Mouse (Mus musculus) urinary bladder, postnatal 4 days (tissue): ENCODE data around the gene Bri3.

Source experiments
- DNase-seq, 2 experiments: peaks; one replicate each; pipeline ENCODE4 v3.0.0; 2021 to 2022; ENCODE audit warnings: low spot score in 2 of 2

The Bri3 gene

DNA sequence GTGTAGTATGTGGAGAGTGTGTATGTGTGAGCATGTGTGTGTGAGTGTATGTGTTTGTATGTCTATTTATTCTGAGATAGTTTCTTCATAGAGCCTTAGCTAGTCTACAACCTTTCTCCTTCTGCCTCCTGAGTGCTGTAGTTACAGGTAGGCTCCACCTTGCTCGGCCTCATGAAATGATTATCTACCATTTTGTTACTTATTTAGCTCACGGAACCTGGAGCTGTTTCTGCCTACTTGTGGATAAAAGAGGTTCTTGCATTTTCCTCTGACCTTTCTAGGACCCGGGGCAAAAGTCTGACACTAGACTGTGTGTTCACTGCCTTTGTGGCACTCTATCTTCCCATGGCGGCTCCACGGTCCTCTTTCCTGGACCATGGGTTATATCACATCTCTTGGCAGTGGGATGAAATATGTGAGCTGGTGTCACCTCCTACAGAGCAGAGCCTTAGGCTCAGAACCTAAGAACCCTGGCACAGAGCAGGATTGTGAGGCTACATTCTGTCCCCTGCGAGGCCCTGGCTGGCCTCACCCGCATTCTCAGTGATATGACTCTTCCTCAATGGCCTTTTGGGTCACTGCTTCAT lies at the start of gene Bri3:
TSS of gene Bri3 (plus strand) at position 537 of the 587 bp plus-strand sequence.
- no peak for DNase-seq

DNA sequence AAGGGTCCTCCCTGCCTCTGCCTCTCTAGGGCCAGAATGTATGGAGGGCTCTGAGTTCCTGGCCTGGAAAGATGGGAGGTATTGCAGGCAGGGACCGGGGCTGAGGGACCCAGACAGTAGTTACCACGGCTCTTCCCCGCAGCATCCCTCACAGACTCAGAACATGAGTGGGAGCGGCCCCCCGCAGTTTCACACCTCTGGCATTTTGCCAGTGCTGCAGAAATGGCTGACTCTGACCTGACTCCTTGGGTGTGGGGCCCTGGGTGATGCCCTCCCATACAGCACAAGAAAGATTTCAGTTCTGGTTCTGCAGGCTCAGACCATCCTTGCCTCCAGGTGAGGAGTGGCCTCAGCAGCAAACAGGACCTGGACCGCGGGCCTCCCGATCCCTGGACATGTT lies 48.7 kb upstream of the Bri3 start:
- DNase-seq = no peak

DNA sequence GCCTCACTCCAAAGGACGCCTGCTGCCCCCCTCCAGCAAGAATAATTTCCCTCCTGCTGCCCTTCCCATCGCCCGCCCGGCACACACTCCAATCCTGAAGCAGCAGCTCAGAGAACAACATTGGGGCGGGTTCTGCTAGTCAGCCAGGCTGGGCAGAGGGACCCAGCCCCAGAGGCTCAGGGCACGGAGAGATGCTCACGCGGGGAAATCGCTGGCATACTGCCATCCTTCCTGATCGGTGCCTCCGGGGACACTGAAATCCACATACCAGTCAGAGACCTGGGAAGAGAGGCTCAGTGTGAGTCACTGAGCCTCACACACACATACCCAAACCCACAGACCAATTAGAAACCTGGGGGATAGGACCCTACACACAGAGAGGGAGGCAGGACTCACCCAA lies 43.6 kb upstream of the Bri3 start:
- no peak for DNase-seq

DNA sequence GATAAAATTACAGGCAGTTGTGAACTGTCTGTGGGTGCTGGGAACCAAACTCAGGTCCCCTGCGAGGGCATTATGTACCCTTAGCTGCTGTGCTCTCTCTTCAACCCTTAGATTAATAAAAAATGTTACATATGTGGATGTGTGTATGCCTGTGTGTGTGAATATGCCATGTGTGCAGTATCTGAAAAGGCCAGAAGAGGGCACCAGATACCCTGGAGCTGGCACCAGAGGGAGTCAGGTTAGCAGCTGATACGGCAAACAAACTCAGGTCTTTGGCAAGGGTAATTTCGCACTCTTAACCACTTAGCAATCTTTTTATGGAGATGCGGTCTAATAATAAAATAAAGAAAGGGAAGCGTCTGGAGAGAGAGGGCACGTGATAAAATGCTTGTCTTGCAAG lies 41.8 kb upstream of the Bri3 start:
- DNase-seq = no peak

DNA sequence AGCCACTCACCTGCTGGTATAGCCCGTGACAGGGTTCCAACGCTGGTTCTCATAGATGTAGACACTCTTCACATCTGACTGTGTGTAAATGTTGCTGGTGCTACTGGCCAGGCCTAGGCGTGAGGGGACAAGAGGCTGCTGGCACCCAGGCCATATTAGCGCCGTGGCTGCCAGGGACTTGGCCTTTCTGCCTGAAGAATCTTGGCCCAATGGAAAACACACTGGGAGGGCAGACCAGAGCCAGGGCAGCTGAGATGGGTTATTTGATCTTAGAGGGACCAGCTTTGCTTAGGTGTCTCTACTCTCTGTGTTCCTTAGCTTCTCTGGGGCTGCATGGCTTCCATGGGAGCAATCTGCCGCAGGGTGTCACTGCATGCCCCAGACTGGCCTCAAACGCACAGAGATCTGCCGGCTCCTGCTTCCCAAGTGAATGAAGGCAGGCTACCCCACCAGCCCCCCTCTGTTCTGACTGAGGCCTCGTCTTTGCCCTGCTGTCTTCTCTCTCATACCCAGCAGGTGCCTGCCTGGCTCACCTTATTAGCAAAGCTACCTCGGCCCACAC lies 40.8 kb upstream of the Bri3 start:
- DNase-seq = no peak

DNA sequence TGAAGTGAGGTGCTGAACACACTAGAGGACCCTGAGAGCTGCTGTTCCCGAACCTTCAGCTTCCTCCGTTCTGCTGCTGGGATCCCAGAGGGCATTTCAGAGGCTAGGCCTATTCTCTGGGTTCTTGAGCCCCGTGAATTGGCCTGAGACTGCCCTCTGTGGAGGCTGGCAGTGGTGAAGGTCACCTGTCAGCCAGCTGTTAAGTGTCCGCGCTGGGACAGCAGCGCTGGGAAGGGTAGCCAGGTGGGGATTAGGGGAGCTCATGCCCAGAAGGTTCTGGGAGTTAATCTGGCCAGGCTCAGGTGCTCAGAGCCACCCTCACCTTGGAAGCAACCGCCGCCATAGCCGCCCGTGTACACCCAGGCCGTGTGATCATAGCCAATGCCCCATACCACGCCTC lies 39.9 kb upstream of the Bri3 start:
- DNase-seq = no peak

DNA sequence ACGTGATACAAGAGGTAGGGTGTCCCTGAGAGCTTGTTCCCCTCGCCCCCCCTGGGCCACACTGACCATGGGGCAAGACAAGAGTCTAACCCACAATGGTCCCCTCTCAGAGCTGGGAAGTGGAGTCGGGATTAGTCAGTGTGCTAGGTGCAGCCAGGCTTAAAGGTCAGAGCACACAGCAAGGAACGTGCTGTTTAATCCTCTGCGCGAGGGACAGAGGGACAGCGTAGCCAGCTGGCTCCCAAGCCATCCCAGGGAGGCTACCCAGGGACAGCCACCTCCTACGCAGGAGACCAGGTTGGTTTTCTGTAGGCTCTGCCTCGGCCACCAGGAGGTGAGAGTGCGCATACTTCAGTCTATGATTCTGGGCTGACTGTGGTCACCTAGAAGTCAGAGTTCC lies 39.3 kb upstream of the Bri3 start:
- DNase-seq = no peak

DNA sequence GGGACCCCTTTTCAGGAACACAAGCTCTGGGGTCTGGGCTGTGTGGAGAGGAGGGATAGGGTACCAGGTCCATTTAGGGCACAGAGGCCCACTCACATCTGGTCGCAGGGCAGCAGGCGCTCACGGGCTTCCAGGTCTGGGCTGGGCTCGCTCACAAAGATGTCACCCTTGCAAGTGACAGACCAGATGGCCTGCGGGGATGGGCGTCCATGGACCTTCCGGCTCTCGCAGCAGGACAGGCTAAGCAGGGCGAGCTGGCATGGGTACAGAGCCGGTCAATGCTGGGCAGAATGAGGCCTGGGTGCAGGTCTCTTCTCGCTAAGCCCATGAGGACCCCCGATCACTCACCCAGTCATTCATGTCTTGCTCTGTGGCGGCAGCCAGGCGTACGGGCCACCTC lies 38.2 kb upstream of the Bri3 start:
- no peak for DNase-seq

DNA sequence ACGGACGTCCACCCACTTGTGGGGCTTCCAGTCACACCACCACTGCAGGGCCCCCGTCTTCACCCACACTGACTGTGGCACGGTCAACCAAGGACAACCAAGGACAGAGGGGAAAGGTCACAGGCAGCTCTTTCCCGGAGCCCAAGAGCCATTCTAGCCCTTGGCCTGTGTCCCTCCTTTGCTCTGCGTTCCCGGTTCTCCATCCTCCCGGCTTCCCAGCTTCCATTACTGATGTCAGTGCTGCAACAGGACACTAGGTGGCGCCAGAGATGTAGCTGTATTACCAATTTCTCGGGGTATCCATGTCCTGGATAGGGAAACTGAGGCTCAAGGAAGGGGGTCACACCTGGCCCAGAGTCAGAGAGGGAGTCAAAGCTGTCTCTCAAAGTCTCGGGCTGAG lies 36.8 kb upstream of the Bri3 start:
- no peak for DNase-seq

DNA sequence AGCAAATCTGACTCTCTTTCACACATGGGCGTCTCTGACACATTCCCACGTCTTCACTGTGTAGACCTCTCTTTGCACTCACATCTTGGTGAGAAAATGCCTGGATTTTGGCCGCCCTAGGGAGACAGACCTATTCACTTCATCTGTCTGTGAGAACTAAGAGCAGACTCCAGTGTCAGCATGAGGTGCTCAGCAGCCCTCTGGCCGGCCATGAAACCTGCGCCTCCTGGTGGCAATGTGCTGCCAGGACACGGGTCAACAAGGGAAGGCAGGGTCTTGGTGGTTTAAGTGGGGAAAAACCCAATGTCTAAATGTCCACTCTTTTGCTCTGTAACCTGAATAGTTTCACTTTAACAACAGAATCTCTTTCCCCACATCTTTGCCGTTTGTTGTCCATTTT lies 29.8 kb upstream of the Bri3 start:
- peak; percentile 43 to 61 for DNase-seq

DNA sequence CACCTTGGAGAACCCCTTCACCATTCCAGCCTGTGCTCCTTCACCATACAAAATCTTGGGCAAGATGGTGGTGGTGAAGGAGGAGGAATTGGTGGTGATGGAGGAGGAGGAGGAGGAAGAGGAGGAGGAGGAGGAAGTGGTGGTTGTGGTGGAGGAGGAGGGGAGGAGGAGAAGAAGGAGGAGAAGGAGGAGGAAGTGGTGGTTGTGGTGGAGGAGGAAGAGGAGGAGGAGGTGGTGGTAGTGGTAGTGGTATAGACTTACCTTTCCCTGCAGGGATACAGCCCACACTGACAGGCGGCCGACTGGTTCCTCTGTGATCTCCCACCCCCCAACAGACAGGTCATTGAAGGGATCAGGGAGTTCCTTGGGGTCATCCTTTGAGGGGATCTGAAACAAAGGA lies 28.2 kb upstream of the Bri3 start:
- DNase-seq = no peak

DNA sequence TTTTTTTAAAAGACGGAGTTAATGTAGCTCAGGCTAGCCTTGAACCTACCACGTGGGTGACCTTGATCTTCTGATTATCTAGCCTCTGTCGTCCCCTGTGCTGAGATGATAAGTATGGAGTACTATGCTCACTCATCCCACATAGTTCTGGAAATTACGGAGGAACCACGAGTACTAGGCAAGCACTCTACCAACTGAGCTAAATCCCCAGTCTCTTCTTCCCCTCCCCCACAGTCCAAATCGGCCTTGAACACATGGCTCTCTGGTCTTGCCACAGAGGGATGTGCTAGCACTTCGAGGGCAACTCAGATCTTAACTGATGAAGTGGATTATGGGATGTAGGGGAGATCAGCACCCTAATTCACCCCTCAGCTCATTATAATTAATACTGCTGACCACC lies 26.2 kb upstream of the Bri3 start:
- peak in 1 of 2 experiments; percentile 54 for DNase-seq

DNA sequence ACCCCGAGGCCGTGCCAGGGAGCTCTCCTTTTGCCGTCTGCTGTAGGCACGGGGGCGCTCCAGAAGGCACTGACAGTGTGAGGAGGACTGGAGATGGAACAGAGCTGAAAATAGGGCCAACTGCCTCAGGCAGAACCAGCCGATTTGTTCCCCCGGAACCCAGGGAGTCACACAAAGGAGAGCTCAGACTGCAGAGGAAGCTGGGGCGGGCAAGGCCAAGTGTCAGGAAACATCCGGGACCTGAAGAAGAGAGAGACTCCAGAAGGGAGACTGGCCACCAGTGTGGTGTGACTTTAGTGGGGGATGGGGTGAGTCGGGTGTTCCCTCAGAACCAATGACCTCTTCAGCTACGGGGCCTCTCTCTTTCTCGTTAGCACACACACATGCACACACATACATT lies 24.9 kb upstream of the Bri3 start:
- peak in 1 of 2 experiments; percentile 56 for DNase-seq

DNA sequence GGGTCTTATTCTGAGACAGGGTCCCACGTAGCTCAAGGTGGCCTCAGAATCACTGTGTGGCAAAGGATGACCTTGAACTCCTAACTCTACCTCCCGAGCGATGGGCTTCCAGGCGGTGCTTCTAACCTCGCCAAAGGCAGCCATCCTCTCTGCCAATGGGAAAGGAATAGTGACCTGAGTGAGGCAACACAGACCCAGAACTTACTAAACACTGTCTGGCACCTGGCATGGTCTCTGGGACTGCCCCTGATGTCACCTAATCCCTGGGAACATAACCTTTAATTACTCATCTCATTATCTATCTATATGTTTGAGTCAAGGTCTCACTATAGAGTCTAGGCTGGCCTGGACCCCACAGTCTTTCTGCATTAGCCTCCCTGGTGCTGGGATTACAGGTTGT lies 24.3 kb upstream of the Bri3 start:
- DNase-seq = no peak

DNA sequence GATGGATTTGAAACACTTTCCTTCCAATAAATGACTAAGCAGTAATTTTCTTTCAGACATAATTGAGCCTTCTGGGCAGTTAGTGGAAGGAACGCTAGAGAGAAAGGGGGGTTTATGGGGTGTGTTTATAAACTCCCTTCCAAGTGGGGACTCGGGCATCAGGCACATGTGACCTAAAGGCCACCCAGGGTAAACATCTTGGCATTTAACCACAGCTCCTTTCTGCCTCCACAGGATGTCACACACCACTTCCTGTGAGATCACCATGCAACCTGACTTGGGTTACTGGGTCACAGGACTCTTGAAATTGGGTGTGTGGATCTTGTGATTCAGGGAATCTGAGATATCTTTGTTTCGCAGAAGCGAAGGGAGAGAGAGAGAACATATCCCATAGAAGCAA lies 22.9 kb upstream of the Bri3 start:
- no peak for DNase-seq

DNA sequence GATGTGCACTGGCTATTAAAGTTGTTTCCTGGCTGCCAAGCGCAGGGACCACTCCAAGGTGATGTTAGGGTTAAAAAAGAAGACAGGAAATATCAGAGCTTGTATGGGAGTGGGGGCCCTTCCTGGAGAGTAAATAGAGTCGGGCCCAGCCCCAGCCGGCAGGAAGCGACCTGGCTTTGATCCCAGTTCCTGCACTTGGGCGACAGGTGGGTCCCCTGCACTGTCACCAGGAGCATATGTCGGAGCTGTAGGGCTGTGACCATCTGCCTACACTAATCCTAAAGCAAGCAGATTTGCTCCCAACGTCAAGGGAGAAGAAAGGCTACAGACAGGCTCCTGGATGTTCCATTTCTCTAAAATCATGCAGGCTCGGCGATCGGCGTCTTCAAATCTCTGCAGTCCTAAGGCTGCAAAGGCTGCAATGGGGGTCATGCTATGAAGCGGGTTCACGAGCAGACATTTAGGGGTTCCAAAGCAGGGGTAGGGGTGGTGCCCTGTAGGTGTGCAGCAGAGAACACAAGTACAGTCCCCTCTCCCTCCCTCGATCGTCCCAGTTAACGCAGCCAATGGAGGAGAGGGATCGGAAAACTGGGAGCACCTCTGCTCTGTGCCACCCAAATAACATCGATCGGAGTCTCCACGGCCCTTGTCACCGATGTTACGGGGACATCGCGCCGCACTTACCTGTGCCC lies 21.3 kb upstream of the Bri3 start:
- DNase-seq = no peak

DNA sequence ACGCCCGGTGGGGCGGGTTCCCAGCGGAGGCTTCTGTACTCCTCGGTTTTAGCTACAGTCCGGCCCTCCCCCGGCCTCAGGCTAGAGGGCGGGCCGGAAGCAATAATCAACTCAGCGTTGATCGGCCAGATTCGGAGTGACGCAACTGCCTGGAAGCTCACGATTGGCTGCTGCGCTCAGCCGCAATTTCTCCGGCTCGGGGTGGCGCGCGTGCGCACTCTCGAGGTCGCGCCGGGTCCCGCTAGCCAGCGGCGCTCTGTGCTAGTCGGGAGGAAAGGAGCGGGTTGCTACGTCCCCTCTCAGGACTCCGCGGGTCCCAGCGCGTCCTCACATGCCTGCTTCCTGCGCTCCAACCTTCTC lies 20.8 kb upstream of the Bri3 start, which contains the start of gene Tecpr1:
TSS of gene Tecpr1 (minus strand) at position 113 of the 360 bp plus-strand sequence.
- peak; percentile 90 to 93 for DNase-seq

DNA sequence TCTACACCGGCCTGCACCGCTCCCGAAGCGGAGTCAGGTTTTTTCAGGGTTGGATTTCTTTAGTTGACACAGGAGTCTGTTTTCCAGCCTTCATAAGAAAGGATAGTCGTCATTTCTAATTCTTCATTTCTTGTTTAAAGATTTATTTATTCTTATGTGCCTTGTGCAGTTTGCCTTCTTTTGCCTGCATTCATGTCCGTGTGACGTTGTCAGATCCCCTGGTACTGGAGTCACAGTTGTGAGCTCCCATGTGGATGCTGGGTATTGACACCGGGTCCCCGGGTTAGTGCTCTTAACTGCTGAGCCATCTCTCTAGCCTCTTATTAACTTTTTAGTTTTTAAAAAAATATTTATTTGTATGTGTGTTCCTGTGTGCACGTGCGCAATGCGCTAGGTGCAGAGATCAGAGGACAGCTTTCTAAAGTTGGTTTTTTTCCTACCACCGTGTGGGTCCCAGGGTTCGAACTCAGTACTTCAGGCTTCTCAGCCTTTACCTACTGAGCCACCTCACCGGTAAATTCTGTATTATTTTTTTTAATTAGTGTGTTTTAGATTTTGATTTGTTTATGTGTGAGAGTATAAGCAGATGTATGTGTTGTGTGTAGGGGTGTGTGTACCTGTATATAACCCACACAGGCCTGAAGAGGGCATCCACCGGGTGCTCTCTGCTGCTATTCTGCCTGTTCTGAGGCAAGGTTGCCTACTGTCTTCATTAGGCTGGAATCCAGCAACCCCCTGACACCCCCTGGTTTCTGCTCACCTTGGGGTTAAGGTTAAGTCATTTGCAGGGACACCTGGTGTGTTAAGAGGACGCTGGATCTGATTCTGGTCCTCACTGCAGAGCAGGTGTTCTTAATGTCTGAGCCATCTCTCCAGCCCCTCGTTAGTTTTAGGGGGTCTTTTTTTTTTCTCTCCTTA lies 20.1 kb upstream of the Bri3 start:
- no peak for DNase-seq

DNA sequence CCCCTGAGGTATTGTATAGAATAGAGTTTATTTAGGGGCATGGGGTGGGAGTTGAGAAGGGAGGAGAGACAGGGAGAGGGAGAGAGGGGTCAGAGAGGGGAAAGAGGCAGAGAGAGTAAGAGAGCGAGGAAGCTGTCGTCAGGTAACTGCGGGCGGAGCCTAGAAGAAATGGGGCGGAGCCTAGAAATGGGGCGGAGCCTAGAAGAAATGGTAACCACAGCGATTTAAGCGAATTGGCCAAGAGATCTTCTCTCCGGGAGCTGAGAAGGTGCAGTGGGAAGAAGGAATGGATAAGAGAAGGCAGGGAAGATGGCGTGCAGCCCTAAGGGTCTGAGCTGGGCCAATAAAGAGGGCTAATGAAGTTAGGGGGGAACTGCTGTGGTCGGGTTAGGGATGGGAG lies 18.0 kb upstream of the Bri3 start:
- DNase-seq = no peak

DNA sequence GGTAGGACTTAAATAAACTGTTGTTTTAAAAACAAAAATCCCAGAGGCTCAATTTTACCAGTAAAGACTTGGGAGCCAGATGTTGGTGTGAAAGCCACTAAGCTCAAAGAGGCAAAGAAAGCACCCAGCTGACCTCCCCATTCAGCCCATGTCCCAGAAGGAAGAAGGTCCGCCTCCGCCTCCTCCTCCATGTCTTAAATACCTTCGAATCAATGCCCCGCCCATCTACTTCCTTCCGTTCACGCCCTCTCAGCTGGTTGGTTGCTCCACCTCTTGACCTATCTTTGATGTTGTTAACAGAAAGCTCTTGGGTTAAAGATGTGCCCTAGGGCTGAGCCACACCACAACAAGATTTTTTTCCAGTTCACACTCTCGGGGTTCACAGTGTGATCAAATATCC lies 14.0 kb upstream of the Bri3 start:
- no peak for DNase-seq

DNA sequence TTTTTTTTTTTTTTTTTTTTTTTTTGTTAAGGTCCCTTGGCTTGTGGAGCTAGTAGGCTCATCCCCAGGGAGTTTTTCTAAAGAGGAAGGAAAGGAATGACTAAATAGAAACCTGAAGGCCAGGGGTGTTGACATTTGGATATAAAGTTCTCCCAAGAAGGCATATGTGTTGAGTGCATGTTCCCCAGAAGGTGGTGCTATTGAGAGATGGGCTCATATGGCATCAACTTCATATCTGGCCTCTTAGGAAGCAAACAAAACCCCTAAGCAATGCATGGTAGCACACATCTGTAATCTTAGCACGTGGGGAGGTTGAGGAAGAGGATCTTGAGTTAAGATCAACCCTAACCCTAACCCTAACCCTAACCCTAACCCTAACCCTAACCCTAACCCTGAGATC lies 12.8 kb upstream of the Bri3 start:
- DNase-seq = no peak

DNA sequence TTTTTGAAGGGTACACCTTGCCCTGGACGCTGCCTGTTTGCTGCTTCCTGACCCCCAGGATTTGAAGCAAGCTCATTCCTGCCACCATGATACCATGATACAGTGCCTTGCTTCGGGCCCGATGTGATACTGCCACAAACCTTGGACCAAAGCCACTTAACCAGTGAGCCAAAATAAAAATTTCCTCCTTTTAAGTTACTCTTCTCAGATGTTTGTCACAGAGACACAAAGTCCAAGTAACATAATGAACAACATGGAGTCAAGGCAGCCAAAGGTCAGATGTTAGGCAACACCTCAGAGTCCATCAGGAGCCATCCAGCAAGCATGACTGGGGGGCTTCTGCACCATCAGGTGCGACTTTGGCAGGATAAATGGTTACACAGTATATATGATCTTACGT lies 11.7 kb upstream of the Bri3 start:
- no peak for DNase-seq

DNA sequence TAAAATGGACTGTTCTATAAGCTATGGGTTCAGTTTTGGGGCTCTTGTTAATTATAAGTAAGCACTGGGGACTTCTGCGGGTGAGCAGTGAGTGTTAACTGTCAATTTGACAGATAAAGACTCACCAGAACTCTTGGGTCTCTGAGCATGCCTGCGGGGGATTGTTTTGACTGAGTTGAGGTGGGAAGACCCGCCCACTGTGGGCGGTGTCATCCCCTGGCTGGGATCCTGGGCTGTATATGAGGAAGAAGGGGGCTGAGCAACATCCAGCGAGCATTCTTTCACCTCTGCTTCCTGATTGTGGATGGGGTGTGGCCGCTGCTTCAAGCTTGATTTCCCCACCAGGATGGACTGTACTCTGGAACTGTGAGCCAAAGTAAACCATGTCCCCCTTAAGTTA lies 10.0 kb upstream of the Bri3 start:
- DNase-seq = no peak
